Mouse (Mus musculus) macrophage (primary cell): ENCODE results near the gene Heatr5b. TPM values are rescaled to one million over a fixed set of nuclear protein-coding genes. Genes with fewer than 3 reads are reported as not detected.

Experiments used
- H3K27ac ChIP-seq: fragments of 350-480 bp; formaldehyde crosslinking; 2 replicates; pipeline ENCODE4 v1.9.0; 2021
- H3K36me3 ChIP-seq: fragments of 350-480 bp; formaldehyde crosslinking; 2 replicates; pipeline ENCODE4 v1.9.0; 2021; ENCODE audit errors: inconsistent target
- H3K4me3 ChIP-seq: fragments of 350-480 bp; formaldehyde crosslinking; 2 replicates; pipeline ENCODE4 v1.9.0; 2021; ENCODE audit errors: inconsistent target
- H3K79me2 ChIP-seq: fragments of 350-480 bp; formaldehyde crosslinking; 2 replicates; pipeline ENCODE4 v1.9.0; 2021; ENCODE audit errors: inconsistent target
- WGBS: methylation state at CpG from one replicate; pipeline ENCODE4 v1.1.7; 2026; ENCODE audit warnings: inconsistent platforms; ENCODE audit not compliant: missing documents; 5-methylcytosine and 5-hydroxymethylcytosine counted together
- polyA plus RNA-seq: library from polyadenylated mRNA; stranded (reverse); fragments of 250-400 nt; gene quantifications from 3 replicates; pipeline ENCODE4 v1.2.4, GENCODE M21; 2018; ENCODE audit warnings: inconsistent platforms
- total RNA-seq, 78 experiments: library from RNA; depleted of rRNA; stranded (reverse); fragments of 250-400 nt; gene quantifications; 1 replicate in 9 of 78; 2 replicates in 24 of 78; 3 replicates in 43 of 78; 4 replicates in 2 of 78; pipeline ENCODE4 v1.2.4; 2018; ENCODE audit warnings: inconsistent platforms in 56 of 78

Gene Heatr5b
- 10 to 100 TPM in 22 of 26 experiments, 1 to 10 TPM in 4; 8.4 to 71.8 (median 37.3) TPM for total RNA-seq (2018; cell fraction: chromatin; rRNA removed)
- 10 to 100 TPM; 16.7 to 33.1 (median 26.1) TPM for total RNA-seq (2018; cell fraction: cytosol; rRNA removed)
- 10 to 100 TPM; 11.6 to 41.5 (median 29.3) TPM for total RNA-seq (2018; cell fraction: nucleus; rRNA removed)
- polyA plus RNA-seq: 23.6 to 28.1 TPM (median 25.0 TPM) in 3 replicates

DNA sequence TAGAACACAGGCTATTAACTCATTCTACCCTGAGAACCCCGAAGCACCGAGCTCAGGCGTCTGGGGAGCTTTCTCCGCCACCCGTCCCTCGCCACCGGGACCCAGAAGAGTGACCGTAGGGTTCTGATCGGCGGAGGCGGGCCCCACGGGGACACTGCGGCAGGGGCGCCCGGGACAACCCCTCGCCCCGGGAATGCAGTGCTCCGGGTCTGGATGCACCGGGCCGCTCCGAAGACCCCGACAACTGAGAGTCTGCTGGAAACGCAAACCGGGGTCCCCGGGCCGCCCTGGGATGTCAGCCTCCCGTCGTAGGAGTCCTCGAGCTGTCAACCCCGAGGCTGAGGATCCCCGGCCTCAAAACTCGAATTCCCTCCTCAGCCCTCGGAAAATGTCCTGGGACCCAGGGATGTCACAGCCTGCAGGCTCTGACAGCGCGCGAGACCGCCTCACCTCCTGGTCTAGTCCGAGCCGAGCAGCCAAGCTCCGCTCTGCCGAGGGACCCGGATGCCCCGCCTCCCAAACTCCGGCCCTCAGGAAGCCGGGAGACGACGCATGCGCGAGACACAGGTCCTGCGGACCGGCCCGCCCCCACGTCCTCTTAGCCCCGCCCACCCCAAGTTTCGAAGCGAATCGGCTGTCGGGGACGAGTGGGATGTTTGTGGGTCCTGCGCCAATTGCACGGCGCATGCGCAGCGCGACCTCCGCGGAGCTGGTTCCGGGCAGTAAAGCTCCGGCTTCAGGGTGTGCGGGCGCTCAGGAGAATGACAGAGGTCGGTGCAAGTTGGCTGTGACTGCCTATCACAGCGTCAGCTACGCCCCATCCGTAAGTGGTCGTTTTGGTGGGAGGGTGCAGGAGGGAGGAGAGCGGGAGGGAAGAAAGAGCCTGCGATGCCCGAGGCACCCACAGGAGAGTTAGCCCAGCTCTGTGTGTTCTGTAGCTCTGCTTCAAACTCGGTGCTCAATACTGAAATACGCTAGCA lies at the start of gene Heatr5b, which contains the start of gene Gpatch11:
TSS of gene Heatr5b (minus strand) at position 509 of the 980 bp plus-strand sequence.
TSS of gene Gpatch11 (plus strand) at position 712 of the 980 bp plus-strand sequence.
- under 1% methylated on average over 78 of the region's 81 CpGs for WGBS
- peak within 1 kb of the TSS; percentile 92 for H3K4me3 ChIP-seq
- H3K36me3 ChIP-seq: peaks cover 22% of the 10 kb centered on the region
- peak within 1 kb of the TSS; percentile 61 for H3K27ac ChIP-seq
- no peaks in the 10 kb centered on the region; the same call in 1 of the 2 replicates for H3K79me2 ChIP-seq

DNA sequence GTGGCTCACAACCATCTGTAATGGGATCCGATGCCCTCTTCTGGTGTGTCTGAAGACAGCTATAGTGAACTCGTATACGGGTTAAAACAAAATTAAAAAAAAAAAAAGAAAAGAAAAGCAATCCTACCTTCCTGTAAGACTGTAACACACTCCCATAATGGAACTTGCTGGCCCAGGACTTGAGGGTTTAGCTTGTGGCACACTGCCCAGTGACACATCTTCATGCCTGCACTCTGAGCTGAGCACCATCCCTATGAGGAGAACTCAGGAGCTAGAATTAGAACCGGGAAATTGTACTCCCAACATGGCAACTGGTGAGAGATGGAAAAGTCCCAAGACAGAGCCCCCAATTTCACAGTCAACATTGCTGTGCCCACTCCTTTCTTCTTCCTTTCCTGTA lies 48.1 kb upstream of the Heatr5b start:
- peaks cover 40% of the 10 kb centered on the region for H3K79me2 ChIP-seq
- WGBS: 100% methylated on average over 1 of the region's 4 CpGs
- H3K27ac ChIP-seq: no peak overlapping the region
- peaks cover 48% of the 10 kb centered on the region for H3K36me3 ChIP-seq
- H3K4me3 ChIP-seq: no peak overlapping the region

DNA sequence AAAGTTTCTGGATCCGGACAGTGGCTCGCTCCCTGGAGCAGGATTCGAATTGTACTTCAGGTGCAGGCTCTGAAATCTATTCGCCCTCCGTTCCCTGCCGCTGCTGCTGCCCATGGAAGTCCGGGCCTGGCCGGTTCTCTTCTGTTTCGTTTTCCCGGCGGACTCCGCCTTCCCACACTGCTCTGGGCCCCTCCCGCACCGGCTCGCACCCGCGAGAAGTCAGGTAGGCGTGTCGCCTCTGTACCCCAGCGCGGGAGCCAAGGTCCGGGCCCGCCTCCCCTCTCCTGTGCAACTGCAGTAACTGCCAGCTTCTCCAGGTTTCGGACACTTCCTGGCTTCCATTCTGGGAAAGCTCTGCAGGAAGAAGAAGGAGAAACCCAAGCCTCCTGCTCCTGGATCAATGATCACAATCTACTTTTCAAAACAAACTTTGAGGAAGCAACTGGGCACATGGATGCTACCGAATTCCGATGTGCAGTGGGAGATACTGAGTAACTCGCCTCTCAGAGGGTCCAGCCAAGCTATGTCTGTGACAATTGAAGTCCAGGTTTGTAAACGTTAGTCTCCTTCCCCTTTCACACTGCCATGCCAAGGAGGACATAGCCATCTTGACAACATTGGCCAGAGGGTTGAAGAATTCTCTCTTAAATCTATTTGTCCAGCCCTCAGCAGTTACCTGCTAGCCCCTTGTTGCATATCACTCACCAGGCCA lies 47.4 kb upstream of the Heatr5b start, which contains the start of gene Eif2ak2:
TSS of gene Eif2ak2 (minus strand) at position 173 of the 712 bp plus-strand sequence.
- WGBS: 3% methylated on average over 28 of the region's 28 CpGs
- H3K36me3 ChIP-seq: peaks cover 56% of the 10 kb centered on the region
- H3K27ac ChIP-seq: peak within 1 kb of the TSS; percentile 94
- H3K4me3 ChIP-seq: peak within 1 kb of the TSS; percentile 96
- peaks cover 48% of the 10 kb centered on the region for H3K79me2 ChIP-seq

DNA sequence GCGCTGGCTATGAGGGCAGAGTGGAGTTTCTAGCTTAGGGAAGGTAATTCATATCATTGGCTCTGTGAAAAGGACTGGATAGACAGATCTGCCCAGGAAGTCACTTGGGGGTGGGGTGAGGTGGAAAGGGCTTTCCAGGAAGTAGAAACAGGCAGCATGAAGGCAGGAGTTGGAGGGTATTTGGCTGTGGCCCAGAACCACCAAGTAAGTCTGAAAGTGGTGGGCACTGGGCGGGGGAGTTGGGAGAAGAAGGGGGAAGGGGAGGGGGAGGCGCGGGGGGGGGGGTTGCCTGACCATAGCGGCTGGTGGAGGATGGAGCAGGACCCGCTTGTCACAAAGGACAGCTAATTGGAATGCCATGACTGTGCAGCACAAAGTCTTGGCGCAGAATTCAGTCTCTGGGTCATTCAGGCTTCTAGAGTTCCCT lies 46.7 kb upstream of the Heatr5b start:
- H3K79me2 ChIP-seq: peaks cover 49% of the 10 kb centered on the region
- H3K36me3 ChIP-seq: peaks cover 62% of the 10 kb centered on the region
- WGBS: 2% methylated on average over 7 of the region's 7 CpGs
- peak overlapping the region; percentile 96 for H3K4me3 ChIP-seq
- H3K27ac ChIP-seq: peak overlapping the region; percentile 94

DNA sequence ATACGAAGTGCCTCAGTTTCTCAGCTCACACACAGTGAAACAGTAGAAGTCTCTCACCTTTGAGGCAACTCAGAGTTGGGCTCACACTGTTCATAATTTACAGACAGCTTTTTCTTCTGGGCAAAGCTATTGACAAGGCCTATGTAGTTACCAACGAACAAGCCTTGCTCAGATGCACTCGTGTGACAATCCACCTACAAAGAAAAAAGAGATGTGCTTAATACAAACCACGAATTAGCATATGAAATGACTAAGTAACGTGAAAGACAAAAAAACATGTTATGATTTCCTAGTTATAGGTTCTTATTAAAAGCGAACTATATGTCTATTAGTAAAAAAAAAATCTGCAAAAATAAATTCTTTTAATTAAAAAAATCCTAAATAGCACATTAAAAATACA lies 38.7 kb upstream of the Heatr5b start:
- H3K36me3 ChIP-seq: peaks cover 92% of the 10 kb centered on the region
- 93% methylated on average over 5 of the region's 6 CpGs for WGBS
- H3K27ac ChIP-seq: no peak overlapping the region
- no peak overlapping the region for H3K4me3 ChIP-seq
- peaks cover 40% of the 10 kb centered on the region for H3K79me2 ChIP-seq

DNA sequence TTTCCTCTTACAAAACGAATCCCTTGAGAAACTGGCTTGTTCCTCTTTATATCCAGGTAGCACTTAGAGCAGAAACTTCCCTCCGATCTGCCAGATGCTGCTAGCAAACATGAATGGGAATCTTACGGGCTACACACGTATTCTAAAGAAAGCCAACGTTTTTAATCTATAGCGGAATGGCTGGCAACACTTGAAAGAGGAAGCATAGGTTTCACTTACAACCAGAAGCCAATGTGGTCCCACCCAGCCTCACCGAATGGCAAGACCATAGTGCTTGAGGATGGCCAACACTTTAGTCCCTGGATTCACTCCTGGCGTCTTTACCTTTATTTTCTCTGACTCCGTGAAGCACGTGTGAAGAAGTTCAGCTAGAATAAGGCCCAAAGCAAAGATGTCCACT lies 21.1 kb upstream of the Heatr5b start:
- Histone ChIP-seq H3K79me2 (no peaks in the 10 kb centered on the region), H3K36me3 (peaks cover 86% of the 10 kb centered on the region), H3K27ac (no peak overlapping the region), H3K4me3 (no peak overlapping the region)
- 54% methylated on average over 10 of the region's 10 CpGs for WGBS

DNA sequence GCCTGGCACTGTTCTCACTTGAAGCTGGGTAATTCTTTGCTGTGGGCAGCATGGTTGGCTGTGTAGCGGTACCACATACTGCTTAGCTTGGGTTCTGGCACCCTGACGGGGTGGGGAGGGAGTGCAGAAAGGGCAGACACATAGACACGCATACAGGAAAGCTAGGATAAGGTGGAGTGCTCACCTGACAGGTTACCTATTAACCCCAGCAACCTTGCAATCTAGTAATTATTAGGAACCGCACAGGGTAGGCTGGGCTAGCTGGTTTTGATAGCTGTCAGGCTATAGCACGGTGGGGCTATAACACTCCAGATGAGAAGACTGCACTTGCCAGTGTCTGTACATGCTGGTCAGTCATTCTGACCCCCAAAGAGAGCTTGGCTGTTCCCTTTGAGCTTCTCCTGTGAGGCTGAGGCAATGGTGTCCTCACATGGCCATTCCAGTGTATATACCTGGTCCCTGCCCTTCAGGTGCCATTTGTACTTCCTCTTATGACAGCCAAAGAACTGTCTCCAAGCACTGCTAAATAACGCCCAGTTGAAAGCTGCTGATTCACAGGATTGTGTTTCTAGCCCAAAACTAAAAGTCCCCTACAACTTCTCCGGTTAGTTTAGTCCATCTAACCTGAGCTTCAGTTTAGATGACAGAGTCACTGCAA lies 7.2 kb upstream of the Heatr5b start:
- H3K4me3 ChIP-seq: no peak overlapping the region

DNA sequence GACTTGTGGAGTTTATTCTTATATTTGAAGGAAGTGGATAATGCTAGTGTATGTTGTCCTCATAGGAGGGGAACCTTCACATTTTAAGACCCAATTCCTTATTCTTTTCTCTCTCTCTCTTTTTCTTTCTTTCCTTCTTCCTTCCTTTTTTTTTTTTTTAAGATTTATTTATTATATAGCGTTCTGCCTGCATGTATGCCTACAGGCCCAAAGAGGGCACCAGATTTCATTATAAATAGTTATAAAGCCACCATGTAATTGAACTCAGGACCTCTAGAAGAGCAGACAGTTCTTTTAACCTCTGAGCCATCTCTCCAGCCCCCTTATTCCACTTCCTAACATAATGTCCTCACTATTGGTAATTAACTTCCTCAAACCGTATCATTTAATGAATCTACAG lies 892 bp upstream of the Heatr5b start:
- H3K4me3 ChIP-seq: peak overlapping the region; percentile 92
- peaks cover 19% of the 10 kb centered on the region for H3K36me3 ChIP-seq
- WGBS: 8% methylated on average over 1 of the region's 2 CpGs
- no peaks in the 10 kb centered on the region; the same call in 1 of the 2 replicates for H3K79me2 ChIP-seq
- peak overlapping the region; percentile 61 for H3K27ac ChIP-seq

More for the DNA sequence above, 7.2 kb upstream of the Heatr5b start:
- no peak overlapping the region for H3K27ac ChIP-seq
- H3K79me2 ChIP-seq: no peaks in the 10 kb centered on the region
- 94% methylated on average over 7 of the region's 7 CpGs for WGBS
- H3K36me3 ChIP-seq: peaks cover 69% of the 10 kb centered on the region

DNA sequence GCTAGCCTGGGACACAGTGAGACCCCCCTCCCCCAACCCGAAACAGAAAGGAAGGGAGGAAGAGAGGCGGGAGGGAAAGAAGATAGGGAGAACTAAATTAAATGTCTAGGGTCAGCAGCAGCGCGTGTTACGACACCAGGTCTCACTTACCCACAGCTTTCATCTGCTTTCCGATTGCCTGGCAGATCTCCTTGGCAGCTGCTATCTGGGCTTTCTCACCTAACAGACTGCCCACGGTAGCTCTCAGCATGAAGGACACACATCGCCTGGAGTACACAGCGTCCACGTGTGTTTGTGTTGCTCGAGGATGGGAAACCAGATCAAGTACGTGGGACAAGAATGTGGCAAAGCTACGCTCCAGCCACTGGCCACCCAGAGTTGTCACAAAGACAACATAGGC lies 10.8 kb downstream of the Heatr5b start:
- Histone ChIP-seq H3K4me3 (no peak overlapping the region), H3K79me2 (no peaks in the 10 kb centered on the region), H3K27ac (no peak overlapping the region), H3K36me3 (peaks cover 82% of the 10 kb centered on the region)
- WGBS: 85% methylated on average over 13 of the region's 13 CpGs

DNA sequence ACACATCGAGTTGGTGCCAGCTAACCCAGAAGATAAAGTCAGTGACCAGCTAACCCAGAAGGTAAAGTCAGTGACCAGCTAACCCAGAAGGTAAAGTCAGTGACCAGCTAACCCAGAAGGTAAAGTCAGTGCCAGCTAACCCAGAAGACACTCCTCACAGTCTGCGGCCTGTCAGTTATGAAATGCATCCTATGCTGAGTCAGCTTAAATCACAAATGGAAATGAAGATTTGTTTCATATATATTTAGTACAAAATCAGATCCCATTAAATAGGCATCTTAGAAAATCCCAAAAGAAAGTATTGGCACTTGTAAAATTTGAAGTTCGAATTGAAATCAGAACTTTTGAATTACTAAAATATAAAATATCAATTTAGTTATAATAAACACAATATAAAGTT lies 25.6 kb downstream of the Heatr5b start:
- Histone ChIP-seq H3K27ac (no peak overlapping the region), H3K79me2 (no peaks in the 10 kb centered on the region), H3K4me3 (no peak overlapping the region), H3K36me3 (peaks cover 69% of the 10 kb centered on the region)
- 98% methylated on average over 3 of the region's 3 CpGs for WGBS

DNA sequence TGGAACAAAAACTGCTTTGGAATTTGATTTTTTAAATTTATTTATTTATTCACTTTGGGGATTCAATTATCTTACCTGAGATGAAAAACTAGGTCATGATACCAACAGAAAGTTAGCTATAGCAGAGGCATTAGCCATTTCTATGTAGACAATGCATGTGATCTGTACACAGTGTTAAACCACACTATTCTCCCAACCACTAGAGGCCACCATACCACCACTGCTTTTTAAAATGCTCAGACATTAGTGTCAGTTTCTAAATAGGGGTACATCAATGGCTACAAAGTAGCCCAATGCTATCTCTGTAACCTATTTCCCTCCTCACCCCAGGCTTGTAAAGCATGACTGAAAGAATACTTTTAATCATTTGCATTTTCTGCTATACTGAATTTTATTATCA lies 26.1 kb downstream of the Heatr5b start:
- Histone ChIP-seq H3K79me2 (no peaks in the 10 kb centered on the region), H3K36me3 (peaks cover 67% of the 10 kb centered on the region)

DNA sequence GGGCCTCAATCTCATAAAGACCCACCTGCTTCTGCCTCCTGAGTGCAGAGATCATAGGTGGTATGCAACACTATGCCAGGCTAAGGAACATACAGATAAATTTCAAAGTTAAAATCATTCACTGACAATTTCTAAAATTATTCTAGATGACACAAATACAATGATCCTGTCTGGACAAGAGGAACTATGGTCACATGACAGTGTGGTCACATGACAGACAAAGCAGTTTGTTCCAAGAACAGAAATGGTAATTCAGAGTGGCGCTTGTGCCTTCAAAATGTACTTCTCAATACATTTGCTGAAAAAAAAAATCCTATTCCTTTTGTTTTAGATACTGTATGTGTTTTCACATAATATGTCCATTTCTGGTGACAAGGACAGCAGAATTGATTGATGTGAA lies 37.9 kb downstream of the Heatr5b start:
- Histone ChIP-seq H3K79me2 (no peaks in the 10 kb centered on the region), H3K4me3 (no peak overlapping the region), H3K27ac (peak overlapping the region; percentile 43), H3K36me3 (peaks cover 24% of the 10 kb centered on the region; the same call in 1 of the 2 replicates)
- WGBS: 78% methylated on average over 1 of the region's 1 CpGs

More for the DNA sequence above, 26.1 kb downstream of the Heatr5b start:
- Histone ChIP-seq H3K4me3 (no peak overlapping the region), H3K27ac (no peak overlapping the region)

DNA sequence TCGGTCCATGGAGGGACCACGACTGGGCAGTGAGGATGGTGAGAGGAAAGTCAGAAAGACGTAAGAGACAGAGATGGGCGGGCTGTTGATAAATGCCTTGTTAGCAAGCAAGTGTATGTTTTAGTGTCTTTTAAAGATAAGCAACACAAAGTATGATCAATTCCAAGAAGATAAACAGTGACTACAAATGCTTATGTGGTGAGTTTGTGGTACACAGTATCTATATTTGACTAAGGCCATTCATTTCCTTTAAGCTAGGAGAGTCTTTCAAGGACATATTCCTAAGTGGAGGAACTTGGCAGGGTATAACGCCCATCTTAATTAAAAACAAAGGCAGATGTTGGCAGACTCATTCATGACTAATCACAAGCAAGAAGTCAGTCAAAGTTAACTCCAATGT lies 40.8 kb downstream of the Heatr5b start:
- H3K79me2 ChIP-seq: no peaks in the 10 kb centered on the region
- 94% methylated on average over 5 of the region's 5 CpGs for WGBS
- no peak overlapping the region for H3K4me3 ChIP-seq
- peaks cover 31% of the 10 kb centered on the region; the same call in 1 of the 2 replicates for H3K36me3 ChIP-seq
- H3K27ac ChIP-seq: no peak overlapping the region

DNA sequence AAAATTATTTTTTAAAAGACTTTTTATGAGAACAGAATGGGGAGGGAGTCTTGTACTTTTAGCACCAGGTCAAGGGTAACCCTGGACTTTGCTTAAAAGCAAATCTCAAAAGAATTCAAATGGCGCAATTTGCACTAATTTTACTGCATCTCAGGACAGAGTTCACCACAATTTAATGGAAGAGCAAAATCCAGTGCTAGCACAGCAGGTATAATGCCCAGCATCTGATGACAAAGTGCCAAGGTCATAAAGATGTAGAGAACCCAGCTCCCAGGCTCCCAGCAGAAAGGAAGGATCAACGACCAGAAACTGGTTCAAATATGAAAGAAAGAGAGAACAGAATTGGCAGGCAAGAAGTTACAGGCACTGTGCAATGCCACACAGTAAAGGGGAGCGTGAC lies 43.0 kb downstream of the Heatr5b start:
- Histone ChIP-seq H3K4me3 (no peak overlapping the region), H3K27ac (no peak overlapping the region), H3K79me2 (no peaks in the 10 kb centered on the region), H3K36me3 (peaks cover 41% of the 10 kb centered on the region; the same call in 1 of the 2 replicates)
- WGBS: 87% methylated on average over 3 of the region's 3 CpGs
